ENCODE assay signal across 8 mouse cellular contexts in the genomic region with DNA sequence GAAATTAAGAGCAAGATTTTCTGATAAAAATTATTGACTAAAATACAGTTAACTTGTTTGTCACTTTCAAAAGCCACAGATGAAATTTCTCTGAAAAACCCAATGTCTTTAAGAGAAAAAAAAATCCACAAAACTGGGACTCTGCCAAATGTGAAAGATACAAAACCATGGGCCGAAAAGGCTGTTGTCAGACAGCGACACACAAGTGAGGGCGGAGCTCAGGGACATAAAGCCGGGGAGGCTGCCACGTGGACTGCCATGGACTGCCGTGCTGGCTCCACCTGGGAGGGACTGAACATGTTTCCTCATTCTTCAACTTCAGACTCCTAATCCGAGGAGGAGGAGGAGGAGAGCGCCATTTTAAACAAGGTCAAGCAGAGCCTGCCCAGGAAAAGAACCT.
DNase-seq lines count a peak whose midpoint lies in the region; ATAC-seq lines count a peak whose summit lies in the region.

No protein-coding gene starts in this region.

- no peaks in the 10 kb centered on the region for H3K36me3 ChIP-seq in hindbrain, embryonic 14.5 days (replicated peaks; ENCODE audit: control insufficient read depth, insufficient read depth)
- H3K36me3 ChIP-seq in hindbrain, embryonic 16.5 days (ENCODE audit: control insufficient read depth, insufficient read depth, low read length) = no peaks in the 10 kb centered on the region

- H3K4me2 ChIP-seq in hindbrain, embryonic 14.5 days (replicated peaks) = no peak overlapping the region
- H3K4me2 ChIP-seq in hindbrain, embryonic 16.5 days (ENCODE audit: low read length) = no peak overlapping the region

- no peak for ATAC-seq in hindbrain, embryonic 14.5 days (ENCODE audit: low FRiP score)
- ATAC-seq in hindbrain, embryonic 16.5 days = no peak
- ATAC-seq in hematopoietic stem cell, adult 5-6 weeks (replicated peaks in 1 of 2; ENCODE audit: insufficient read depth in 1 of 2, low FRiP score in 2 of 2, low TSS enrichment in 1 of 2, low read depth in 1 of 2, poor library complexity in 2 of 2, severe bottlenecking in 2 of 2) = peak; percentile 42 to 56; a peak in 2 of 4 replicates
- ATAC-seq in megakaryocyte-erythroid progenitor cell, adult 5-6 weeks (replicated peaks; ENCODE audit: low FRiP score, low TSS enrichment, poor library complexity, severe bottlenecking) = peak; percentile 88

- DNase-seq in hindbrain, embryonic 14.5 days (ENCODE audit: low spot score) = peak; percentile 33
- peak; percentile 58 for DNase-seq in Muller cell, postnatal 12 days (ENCODE audit: inconsistent ontology term)
- DNase-seq in right cerebral cortex, postnatal 36 days (ENCODE audit: low spot score in 2 of 2) = no peak
- no peak for DNase-seq in gastrocnemius, postnatal 14 days
- no peak for DNase-seq in left cerebral cortex, postnatal 4 days

- no peak overlapping the region for H3K4me3 ChIP-seq in hindbrain, embryonic 14.5 days (replicated peaks; ENCODE audit: low read length)
- H3K4me3 ChIP-seq in hindbrain, embryonic 16.5 days (ENCODE audit: low read length) = no peak overlapping the region

- no peak overlapping the region for H3K27ac ChIP-seq in hindbrain, embryonic 14.5 days
- no peak overlapping the region for H3K27ac ChIP-seq in hindbrain, embryonic 16.5 days (ENCODE audit: low read depth, low read length)

- no peak overlapping the region for H3K9ac ChIP-seq in hindbrain, embryonic 14.5 days
- H3K9ac ChIP-seq in hindbrain, embryonic 16.5 days (ENCODE audit: low read depth, low read length) = no peak overlapping the region

- intact Hi-C loops in gastrocnemius, postnatal 14 days (cut with DNase I; ENCODE audit: low total_unique reads) = no loop called here
- intact Hi-C loops in left cerebral cortex, postnatal 4 days (cut with DNase I) = loop anchor here (5.0 kb wide), 1 partner anchor 82 kb away; no protein-coding TSS in a partner anchor

- WGBS in hindbrain, embryonic 14.5 days = 39% methylated on average over 8 of the region's 8 CpGs
- WGBS in hindbrain, embryonic 16.5 days = 37% methylated on average over 8 of the region's 8 CpGs

- H3K27me3 ChIP-seq in hindbrain, embryonic 14.5 days (ENCODE audit: control insufficient read depth, insufficient read depth, low read length) = no peaks in the 10 kb centered on the region
- H3K27me3 ChIP-seq in hindbrain, embryonic 16.5 days (replicated peaks; ENCODE audit: control insufficient read depth, insufficient read depth, low read length) = no peaks in the 10 kb centered on the region

- no peaks in the 10 kb centered on the region for H3K9me3 ChIP-seq in hindbrain, embryonic 14.5 days (ENCODE audit: control insufficient read depth, low read length)
- no peaks in the 10 kb centered on the region for H3K9me3 ChIP-seq in hindbrain, embryonic 16.5 days (ENCODE audit: control insufficient read depth, low read length)

- H3K4me1 ChIP-seq in hindbrain, embryonic 14.5 days (replicated peaks; ENCODE audit: control insufficient read depth, insufficient read depth, low read length) = no peaks in the 10 kb centered on the region; the same call in 1 of the 2 replicates
- peaks cover 6% of the 10 kb centered on the region for H3K4me1 ChIP-seq in hindbrain, embryonic 16.5 days (ENCODE audit: control insufficient read depth, insufficient read depth, low read depth, low read length)

Comparison
In these comparisons a context has a peak if more than half of its experiments do, and no peak if none do; other contexts are left out.
1. ATAC-seq: peak in hematopoietic stem cell, adult 5-6 weeks (2 of 2) and megakaryocyte-erythroid progenitor cell, adult 5-6 weeks (single experiment); none in hindbrain, embryonic 14.5 days (single experiment) and hindbrain, embryonic 16.5 days (single experiment).
2. DNase-seq: peak in hindbrain, embryonic 14.5 days (single experiment) and Muller cell, postnatal 12 days (single experiment); none in right cerebral cortex, postnatal 36 days (0 of 2), gastrocnemius, postnatal 14 days (single experiment) and left cerebral cortex, postnatal 4 days (single experiment).